Mouse (Mus musculus) forebrain, embryonic 13.5 days (tissue): ENCODE data around the gene Unc5c. TPM values are rescaled to one million over a fixed set of nuclear protein-coding genes. Genes with fewer than 3 reads are reported as not detected.

Experiments
- ATAC-seq: fragments of 200-750 bp; cut with Nextera tagmentation; 2 replicates; pipeline ENCODE4 v1.8.0; 2017
- H3K27ac ChIP-seq: fragments of 300-500 bp; sonication (generic); 2 replicates; pipeline ENCODE4 v1.5.1; 2015; ENCODE audit warnings: inconsistent platforms, mild to moderate bottlenecking, moderate library complexity
- H3K27me3 ChIP-seq: fragments of 300-500 bp; sonication (generic); 2 replicates; pipeline ENCODE4 v1.6.1; 2015; ENCODE audit warnings: mild to moderate bottlenecking, inconsistent platforms
- H3K36me3 ChIP-seq: fragments of 300-500 bp; sonication (generic); 2 replicates; pipeline ENCODE4 v1.6.1; 2015; ENCODE audit warnings: mild to moderate bottlenecking, inconsistent platforms; ENCODE audit not compliant: poor library complexity, severe bottlenecking
- H3K4me1 ChIP-seq: fragments of 300-500 bp; sonication (generic); 2 replicates; pipeline ENCODE4 v1.6.1; 2015; ENCODE audit warnings: inconsistent platforms
- H3K4me2 ChIP-seq: fragments of 300-500 bp; sonication (generic); 2 replicates; pipeline ENCODE4 v1.6.1; 2015; ENCODE audit warnings: inconsistent platforms, mild to moderate bottlenecking, moderate library complexity
- H3K4me3 ChIP-seq: fragments of 300-500 bp; sonication (generic); 2 replicates; pipeline ENCODE4 v1.5.1; 2015; ENCODE audit warnings: mild to moderate bottlenecking, inconsistent platforms
- H3K9ac ChIP-seq: fragments of 300-500 bp; sonication (generic); 2 replicates; pipeline ENCODE4 v1.6.1; 2015; ENCODE audit warnings: mild to moderate bottlenecking, inconsistent platforms
- H3K9me3 ChIP-seq: fragments of 300-500 bp; sonication (generic); replicated peaks from 2 replicates; pipeline ENCODE4 v1.6.1; 2016; ENCODE audit warnings: inconsistent platforms
- WGBS: fragments of 180-500 bp; shearing (Covaris S2); methylation state at CpG from one replicate; pipeline ENCODE4 v1.1.7; 2015; 5-methylcytosine and 5-hydroxymethylcytosine counted together
- polyA plus RNA-seq: library from polyadenylated mRNA; unstranded; fragments of >200 nt; fragmentation: Nextera tagmentation; extraction: Ambion mirVana; gene quantifications from 2 replicates; pipeline ENCODE4 v1.2.1, GENCODE M21; 2015

The Unc5c gene
- polyA plus RNA-seq, 1 experiment from 2014 or later: 7.6 TPM

DNA sequence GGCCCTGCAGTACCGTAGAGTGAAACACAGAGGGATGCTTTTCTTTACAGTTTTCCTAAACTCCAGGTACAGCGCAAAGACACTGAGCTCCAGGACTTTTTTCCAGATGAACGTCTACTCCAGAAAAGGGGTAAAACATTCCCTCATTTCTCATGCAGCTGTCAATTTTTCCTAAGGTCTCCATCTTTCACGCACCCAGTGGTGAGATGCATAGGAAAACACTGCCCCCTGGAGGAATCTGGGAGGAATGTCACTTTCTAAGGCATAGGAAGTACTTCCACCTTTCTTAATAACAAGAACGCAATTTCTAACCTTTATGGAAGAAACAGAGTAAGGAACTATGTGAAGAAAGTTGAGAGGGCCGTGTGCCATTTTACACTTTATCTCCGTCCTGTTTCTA, 373.8 kb downstream of the Unc5c start:
- no peaks in the 10 kb centered on the region for H3K4me1 ChIP-seq
- no peaks in the 10 kb centered on the region for H3K27me3 ChIP-seq
- H3K4me2 ChIP-seq: no peak overlapping the region
- peak; percentile 41 for ATAC-seq
- H3K9ac ChIP-seq: no peak overlapping the region
- 47% methylated on average over 7 of the region's 7 CpGs for WGBS
- no peak overlapping the region for H3K4me3 ChIP-seq
- no peaks in the 10 kb centered on the region; the same call in 1 of the 2 replicates for H3K36me3 ChIP-seq
- H3K27ac ChIP-seq: no peak overlapping the region
- no peaks in the 10 kb centered on the region for H3K9me3 ChIP-seq

DNA sequence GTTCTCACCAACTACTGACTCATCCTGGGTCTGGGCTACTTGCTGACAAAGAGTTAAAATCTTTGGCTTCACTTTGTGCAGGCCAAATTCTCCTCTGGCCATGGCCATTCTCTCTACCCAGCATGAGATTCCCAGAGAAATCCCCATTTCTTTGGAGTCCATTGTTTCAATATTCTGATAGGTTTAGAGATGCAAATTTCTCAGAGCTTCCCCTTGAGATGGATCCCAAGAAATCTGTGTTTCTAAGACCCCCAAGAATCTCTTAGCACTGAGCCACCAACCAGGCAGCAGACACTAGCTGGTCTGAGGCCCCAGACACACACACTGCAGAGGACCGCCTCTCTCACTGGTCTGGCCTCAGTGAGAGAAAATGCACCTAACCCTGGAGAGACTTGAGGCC, 384.2 kb downstream of the Unc5c start:
- no peak for ATAC-seq
- Histone ChIP-seq H3K4me1 (no peaks in the 10 kb centered on the region), H3K9me3 (no peaks in the 10 kb centered on the region), H3K9ac (no peak overlapping the region), H3K4me2 (no peak overlapping the region), H3K27ac (no peak overlapping the region), H3K4me3 (no peak overlapping the region), H3K36me3 (no peaks in the 10 kb centered on the region), H3K27me3 (no peaks in the 10 kb centered on the region)
- WGBS: 38% methylated on average over 1 of the region's 1 CpGs

DNA sequence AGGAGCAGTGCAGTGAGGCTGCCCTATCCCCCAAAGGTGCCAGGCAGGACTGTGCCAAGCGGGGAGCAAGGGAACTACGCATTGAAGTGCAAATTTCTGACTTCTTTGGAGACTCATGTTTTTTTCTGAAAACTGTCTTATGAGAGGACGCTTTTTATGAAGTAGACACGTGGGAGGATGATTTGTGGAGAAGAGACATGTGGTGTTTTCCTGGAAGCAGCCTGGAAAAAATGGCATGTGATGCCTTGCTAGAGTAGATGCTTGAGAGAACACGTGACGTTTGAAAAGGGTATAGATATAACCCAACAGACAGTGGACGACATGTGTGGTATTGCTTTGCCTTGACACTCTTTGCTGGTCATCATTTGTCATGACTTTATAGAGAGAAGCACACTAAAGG, 385.1 kb downstream of the Unc5c start:
- ATAC-seq: no peak
- Histone ChIP-seq H3K27me3 (no peaks in the 10 kb centered on the region), H3K4me2 (no peak overlapping the region), H3K4me3 (no peak overlapping the region), H3K9ac (no peak overlapping the region), H3K9me3 (no peaks in the 10 kb centered on the region), H3K27ac (no peak overlapping the region), H3K4me1 (no peaks in the 10 kb centered on the region), H3K36me3 (no peaks in the 10 kb centered on the region)
- 76% methylated on average over 7 of the region's 7 CpGs for WGBS

DNA sequence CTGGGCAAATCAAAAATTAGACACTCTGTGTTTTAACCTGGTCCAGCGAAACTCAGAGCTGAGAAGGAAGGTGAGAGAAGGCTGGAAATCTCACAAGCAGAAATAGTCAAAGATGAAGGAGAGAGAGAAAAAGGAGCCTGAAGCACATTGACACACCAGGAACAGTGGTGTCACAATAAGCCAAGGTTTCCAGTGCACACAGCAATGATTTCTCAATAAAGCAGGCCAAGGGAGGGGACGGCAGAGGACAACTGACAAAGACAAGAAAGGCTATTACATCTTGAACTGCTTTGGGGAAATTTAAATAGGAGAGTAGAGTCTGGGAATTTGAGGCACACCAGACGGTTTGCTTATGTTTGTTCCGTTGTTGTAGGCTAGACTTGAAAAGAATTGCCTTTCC, 389.3 kb downstream of the Unc5c start:
- Histone ChIP-seq H3K4me1 (no peaks in the 10 kb centered on the region), H3K27me3 (no peaks in the 10 kb centered on the region), H3K4me2 (no peak overlapping the region), H3K27ac (no peak overlapping the region), H3K9ac (no peak overlapping the region), H3K36me3 (peaks cover 11% of the 10 kb centered on the region; the same call in 1 of the 2 replicates), H3K4me3 (no peak overlapping the region), H3K9me3 (no peaks in the 10 kb centered on the region)
- 82% methylated on average over 4 of the region's 4 CpGs for WGBS
- ATAC-seq: no peak

DNA sequence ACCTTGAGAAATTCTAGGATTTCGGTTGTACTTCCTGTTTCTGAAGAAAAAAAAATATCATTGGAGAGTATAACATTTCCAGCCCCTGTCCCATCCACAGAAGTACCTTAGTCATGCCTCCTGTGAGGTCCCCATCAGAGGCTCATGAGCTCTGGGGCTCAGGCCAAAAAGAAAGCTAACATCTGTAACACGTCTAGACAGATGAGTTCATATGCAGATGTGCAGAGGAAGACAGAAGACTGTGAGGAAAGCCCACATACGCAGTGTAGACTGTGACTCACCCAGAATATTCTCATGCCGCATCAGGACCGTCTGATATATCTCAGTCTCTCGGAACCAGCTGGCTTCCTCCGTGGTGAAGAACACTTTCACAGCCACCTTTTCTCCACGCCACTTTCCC, 392.1 kb downstream of the Unc5c start:
- Histone ChIP-seq H3K9me3 (no peaks in the 10 kb centered on the region), H3K4me3 (no peak overlapping the region), H3K4me2 (no peak overlapping the region), H3K9ac (no peak overlapping the region), H3K36me3 (peaks cover 11% of the 10 kb centered on the region; the same call in 1 of the 2 replicates), H3K4me1 (no peaks in the 10 kb centered on the region), H3K27ac (no peak overlapping the region), H3K27me3 (no peaks in the 10 kb centered on the region)
- ATAC-seq: no peak
- 92% methylated on average over 8 of the region's 8 CpGs for WGBS

DNA sequence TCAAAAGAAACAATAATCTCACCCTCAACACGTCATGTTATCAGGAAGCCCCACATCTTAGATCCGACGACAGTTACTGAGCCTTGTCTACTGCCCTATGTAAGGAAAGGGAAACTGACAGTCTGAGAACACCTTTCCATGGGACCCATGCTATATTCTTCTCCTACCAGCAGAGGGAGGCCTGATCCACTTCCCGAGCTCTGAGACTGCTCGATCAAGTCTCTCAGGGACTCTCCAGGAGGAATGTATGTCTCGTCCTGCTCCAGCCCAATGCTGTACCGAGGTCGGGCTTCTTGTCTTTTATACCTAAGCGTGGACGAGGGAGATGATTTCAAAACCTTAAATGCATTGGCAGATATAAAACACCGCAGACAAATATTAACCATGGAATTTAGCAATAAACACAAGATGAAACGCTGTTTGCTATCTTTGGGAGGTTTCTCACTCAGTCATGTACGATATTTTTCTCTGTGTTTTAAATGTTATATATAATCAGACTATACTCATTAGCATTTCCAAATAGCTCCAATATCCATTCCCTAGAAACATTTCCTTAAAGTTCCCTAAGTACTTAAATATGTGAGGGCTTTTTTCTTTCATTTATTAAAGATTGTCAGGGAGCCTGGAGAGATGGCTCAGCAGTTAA, 397.9 kb downstream of the Unc5c start:
- peak; percentile 97 for ATAC-seq
- Histone ChIP-seq H3K4me1 (no peaks in the 10 kb centered on the region), H3K9me3 (no peaks in the 10 kb centered on the region), H3K9ac (no peak overlapping the region), H3K36me3 (no peaks in the 10 kb centered on the region), H3K4me3 (no peak overlapping the region), H3K27ac (no peak overlapping the region), H3K4me2 (no peak overlapping the region), H3K27me3 (no peaks in the 10 kb centered on the region)
- 17% methylated on average over 13 of the region's 13 CpGs for WGBS

DNA sequence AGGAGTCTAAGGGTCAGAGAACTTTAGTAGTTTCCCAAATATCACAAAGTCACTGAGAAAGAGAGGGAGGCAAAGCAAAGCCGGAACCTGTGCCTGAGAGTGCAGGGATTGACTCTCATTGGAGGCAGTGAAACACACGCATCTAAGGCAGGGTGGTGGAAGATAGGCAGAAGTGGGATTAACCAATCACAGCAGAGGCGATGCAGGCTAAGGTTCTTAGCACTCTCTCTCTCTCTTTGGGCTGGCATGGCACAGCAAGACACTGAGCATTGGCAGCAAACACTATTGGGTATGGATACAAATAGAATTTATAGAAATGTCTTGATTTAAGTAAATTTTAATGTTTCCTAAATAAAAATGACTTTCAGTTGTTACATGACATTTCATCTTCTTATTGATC, 406.8 kb downstream of the Unc5c start:
- Histone ChIP-seq H3K36me3 (peaks cover 3% of the 10 kb centered on the region; the same call in 1 of the 2 replicates), H3K9me3 (no peaks in the 10 kb centered on the region), H3K9ac (no peak overlapping the region), H3K27me3 (no peaks in the 10 kb centered on the region), H3K4me3 (no peak overlapping the region), H3K27ac (no peak overlapping the region), H3K4me2 (no peak overlapping the region), H3K4me1 (no peaks in the 10 kb centered on the region)
- WGBS: 84% methylated on average over 3 of the region's 3 CpGs
- ATAC-seq: no peak

DNA sequence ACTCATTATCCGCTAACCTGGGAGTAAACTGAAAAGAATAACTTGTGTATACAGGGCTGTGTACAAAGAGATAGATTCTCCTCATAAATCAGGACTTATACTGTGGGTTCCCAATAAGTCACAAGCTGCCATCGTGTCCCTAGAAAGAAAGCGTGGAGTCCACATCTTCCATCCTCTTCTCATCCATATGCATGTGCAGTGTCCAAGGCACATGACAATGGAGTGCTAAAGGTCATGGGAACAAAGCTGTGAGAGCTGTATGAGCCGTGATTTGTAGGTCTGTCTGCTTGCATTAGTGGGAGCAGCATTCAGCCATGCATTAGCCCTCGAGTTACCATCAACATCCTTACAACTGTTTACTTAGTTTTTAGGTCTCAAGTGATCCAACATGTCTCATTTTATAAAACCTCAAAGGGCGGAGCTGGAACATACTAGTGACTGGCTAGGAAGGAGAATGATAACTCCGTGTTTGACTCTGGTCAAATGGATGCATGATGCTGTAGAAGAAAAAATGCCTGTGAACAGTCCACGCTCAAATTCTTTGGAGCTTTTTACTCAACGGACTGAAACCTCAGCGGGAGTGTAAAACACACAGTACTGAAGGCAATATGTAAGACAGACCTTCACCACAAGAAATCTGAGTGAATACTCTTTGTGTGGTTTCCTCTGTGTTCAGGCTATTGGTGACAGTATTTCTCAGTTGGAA, 407.5 kb downstream of the Unc5c start:
- Histone ChIP-seq H3K4me1 (no peaks in the 10 kb centered on the region), H3K36me3 (peaks cover 3% of the 10 kb centered on the region; the same call in 1 of the 2 replicates), H3K4me3 (no peak overlapping the region), H3K9me3 (no peaks in the 10 kb centered on the region), H3K27ac (no peak overlapping the region), H3K4me2 (no peak overlapping the region), H3K27me3 (no peaks in the 10 kb centered on the region), H3K9ac (no peak overlapping the region)
- WGBS: 78% methylated on average over 10 of the region's 10 CpGs
- ATAC-seq: no peak

DNA sequence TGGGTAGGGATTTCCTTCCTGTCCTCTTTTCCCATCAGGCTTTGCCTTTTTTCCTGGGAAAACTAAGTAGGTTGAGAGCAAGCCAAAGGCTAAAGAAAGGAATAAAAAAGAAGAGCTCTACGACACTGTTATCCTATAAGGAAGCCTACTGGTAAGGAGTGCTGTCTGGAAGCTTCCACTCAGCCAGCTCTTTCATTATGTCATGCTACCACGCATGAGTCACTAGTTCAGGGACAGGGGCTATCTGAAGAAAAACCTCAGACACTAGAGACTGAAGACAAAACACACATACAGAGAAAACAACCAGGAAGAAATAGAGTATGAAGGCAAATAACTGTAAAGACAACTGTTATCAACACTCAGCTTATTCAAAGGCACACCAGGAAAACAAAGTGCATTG, 417.5 kb downstream of the Unc5c start:
- ATAC-seq: no peak
- WGBS: 74% methylated on average over 2 of the region's 2 CpGs
- H3K4me1 ChIP-seq: no peaks in the 10 kb centered on the region
- no peaks in the 10 kb centered on the region for H3K27me3 ChIP-seq
- H3K36me3 ChIP-seq: no peaks in the 10 kb centered on the region
- H3K9ac ChIP-seq: no peak overlapping the region
- H3K4me3 ChIP-seq: no peak overlapping the region
- H3K9me3 ChIP-seq: no peaks in the 10 kb centered on the region
- H3K27ac ChIP-seq: no peak overlapping the region
- H3K4me2 ChIP-seq: no peak overlapping the region

DNA sequence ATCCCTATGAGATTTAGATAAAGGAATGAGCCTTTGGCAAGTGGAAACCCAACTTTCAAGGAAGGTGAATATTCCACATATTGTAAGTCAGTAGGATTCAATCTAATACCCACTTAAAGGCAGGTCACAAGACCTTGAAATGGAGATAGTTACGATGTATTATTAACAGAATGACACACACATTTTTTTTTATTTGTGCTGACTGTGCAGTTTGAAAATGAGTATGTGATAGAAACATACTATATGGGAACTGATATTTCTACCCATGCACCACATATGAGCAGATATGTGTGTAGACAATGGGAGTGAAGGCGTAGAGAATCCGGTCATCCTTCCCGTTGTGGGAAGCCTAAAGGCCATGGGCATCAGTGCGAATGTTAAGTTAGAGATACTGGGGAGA, 419.2 kb downstream of the Unc5c start:
- no peak overlapping the region for H3K27ac ChIP-seq
- H3K27me3 ChIP-seq: no peaks in the 10 kb centered on the region
- peaks cover 6% of the 10 kb centered on the region for H3K4me1 ChIP-seq
- H3K9ac ChIP-seq: no peak overlapping the region
- H3K36me3 ChIP-seq: no peaks in the 10 kb centered on the region
- no peak overlapping the region for H3K4me3 ChIP-seq
- 97% methylated on average over 5 of the region's 5 CpGs for WGBS
- no peak overlapping the region for H3K4me2 ChIP-seq
- no peak for ATAC-seq
- no peaks in the 10 kb centered on the region for H3K9me3 ChIP-seq
